Mouse (Mus musculus) ovary, postnatal 36 days (tissue): ENCODE results near the gene Tep1.

Source experiments
- DNase-seq: peaks from one replicate; pipeline ENCODE4 v3.0.0; 2022; ENCODE audit warnings: low spot score, mixed read lengths

The Tep1 gene

DNA sequence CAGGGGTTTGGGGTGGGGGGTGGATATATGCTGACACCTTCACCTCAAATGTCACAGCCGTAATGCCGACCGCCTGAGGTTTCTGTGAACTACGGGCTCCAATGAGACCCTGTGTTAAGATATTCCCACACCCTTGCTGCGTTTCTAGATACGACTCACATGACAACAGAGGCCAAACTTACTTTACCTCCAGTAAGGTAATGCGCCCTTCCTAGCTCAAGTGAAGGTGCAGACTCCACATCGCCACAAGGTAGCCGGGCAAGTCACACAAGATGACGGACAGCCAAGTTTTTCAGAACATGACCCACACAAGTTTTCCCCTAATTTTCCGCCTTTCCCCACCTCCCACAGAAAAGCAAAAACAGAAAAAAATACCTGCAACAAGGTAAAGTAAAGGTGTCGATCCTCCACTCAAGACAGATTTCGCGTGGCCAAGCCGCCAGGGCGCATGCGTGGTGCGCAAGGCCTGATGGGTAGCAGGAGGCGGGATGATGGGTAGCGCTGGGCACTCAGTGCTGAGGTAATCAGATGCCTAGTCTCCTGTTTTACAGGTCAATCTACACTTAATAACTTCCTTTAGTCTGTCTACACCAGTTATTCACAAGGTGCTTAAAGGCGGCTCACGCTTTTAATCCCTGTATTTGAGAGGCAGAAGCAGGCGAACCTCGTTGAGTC, 75.0 kb downstream of the Tep1 start:
- no peak for DNase-seq

- DNase-seq: no peak
These were observed 82.2 kb downstream of the Tep1 start for GRCm38 (mm10) chr14:50788157-50788556.

GRCm38 (mm10) chr14:50785251-50785637, 85.1 kb downstream of the Tep1 start, which contains the start of gene Ttc5:
Gene Ttc5, minus strand, starts transcription at chr14:50785519.
- peak; percentile 88 for DNase-seq

DNA sequence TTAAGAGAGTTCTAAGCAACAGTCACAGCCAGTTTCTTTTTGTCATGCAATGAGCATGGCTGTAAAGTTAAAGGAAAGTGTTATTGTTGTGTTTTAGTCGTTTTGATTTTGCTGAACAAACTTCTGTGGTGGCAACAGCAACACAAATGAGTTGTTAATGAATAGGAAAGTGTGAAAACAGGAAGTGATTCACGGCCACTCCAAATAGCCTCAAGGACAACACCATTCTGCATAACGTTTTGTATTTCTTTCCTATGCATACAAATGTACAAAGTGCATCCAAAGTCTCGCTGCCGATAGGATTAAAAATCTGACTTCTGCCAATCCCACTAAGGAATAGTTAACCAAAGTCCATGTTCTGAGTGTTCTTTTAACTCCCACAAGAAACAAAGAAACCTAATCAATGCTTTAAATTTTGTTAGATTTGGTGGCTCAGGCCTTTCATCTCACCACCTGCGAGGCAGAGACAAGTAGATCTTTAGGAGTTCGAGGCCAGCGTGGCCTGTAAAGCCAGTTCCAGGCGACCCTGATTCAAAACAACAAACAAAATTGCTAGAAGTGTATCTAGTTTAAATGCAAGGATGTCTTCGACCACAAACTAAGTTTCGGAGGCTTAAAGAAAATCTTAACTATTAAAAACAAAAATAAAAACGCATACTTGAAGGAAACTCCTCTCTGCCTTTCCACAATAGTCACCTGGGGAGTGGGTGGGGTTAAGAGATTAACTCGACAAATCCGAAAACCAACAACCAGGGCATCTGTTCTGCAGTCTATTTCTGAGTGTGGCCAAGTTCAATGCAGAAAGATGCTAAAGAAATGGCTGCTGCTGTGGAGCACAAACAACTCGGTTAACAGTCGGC, 85.7 kb downstream of the Tep1 start:
- DNase-seq: no peak

GRCm38 (mm10) chr14:50782166-50782565, 88.2 kb downstream of the Tep1 start:
- no peak for DNase-seq
